Mouse (Mus musculus): ENCODE results near the gene March4.

DNA sequence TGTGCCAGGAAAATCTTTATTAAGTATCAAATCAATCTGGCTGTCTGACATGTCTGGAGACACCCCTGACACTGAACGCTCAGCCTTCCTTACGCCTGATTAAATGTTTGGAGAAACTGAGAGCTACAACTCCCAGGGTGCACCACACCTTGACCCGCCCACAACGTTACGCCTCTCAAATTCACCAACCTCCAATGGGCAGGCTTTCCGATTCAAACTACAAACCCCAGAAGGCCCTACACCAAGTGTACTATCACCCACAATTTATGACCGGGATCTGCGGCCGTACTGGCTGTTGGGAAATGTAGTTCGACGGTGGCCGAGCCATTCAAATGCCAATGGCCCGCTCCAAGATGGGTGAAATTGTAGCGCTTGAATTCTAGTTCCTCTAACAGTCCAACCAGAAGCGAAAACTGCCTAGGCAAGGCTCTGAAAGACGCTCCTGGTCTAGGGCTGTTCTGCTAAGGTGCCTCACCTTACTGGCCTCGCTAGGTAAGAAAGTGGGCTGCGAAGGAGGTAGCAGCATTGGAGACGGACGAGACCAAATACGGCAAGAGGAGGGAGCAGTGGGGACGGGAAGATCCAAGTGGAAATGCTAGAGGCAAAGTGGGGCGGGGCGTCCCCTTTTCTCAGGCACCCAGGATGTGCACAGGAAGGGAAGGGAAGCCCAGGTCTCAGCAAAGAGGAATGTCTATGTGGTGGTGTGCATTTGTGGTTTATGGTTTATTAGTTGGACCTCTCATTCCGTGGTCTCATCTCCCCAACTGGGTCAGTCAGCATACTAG is 46.4 kb upstream of the March4 start, which contains the start of gene Smarcal1:
- TF ChIP-seq CTCF (conservative IDR thresholded peaks at IDR 0.05; ENCODE audit: insufficient read depth, insufficient read length, low read depth, low read length), result no peak
- no peak for TF ChIP-seq POLR2A (IDR thresholded peaks at IDR 0.05; ENCODE audit: low read depth, low read length)
